In genomic region chr7:66974859-66975258, GRCm38 (mm10) we compare ENCODE assay signal across 19 mouse cellular contexts.
DNase-seq lines count a peak whose midpoint lies in the region; ATAC-seq and TF ChIP-seq lines count a peak whose summit lies in the region.
"Had no signal": no experiment of that assay in that cellular context is flagged by ENCODE, and none has a peak within 500 bp of the region (broad histone marks: within the 10 kb centered on the region; RNA-seq: fewer than 3 reads in every experiment).

No protein-coding gene starts in this region.

- no peak overlapping the region for H3K4me3 ChIP-seq in gastrocnemius, adult 2 months
- H3K4me3 ChIP-seq in stomach, embryonic 16.5 days (replicated peaks; ENCODE audit: low read length): no peak overlapping the region
- no peak overlapping the region for H3K4me3 ChIP-seq in stomach, postnatal 0 days (ENCODE audit: low read depth, low read length)
- no peak overlapping the region for H3K4me3 ChIP-seq in limb, embryonic 15.5 days
- H3K4me3 ChIP-seq: hindbrain, embryonic 15.5 days; limb, embryonic 12.5 days; neural tube, embryonic 12.5 days had no signal

- 0 out of 2 replicates have a peak, but pooled peaks have one; percentile 29 for ATAC-seq in stomach, embryonic 16.5 days (ENCODE audit: insufficient read depth, low FRiP score)
- ATAC-seq in stomach, postnatal 0 days (ENCODE audit: low FRiP score, low TSS enrichment): no peak
- no peak for ATAC-seq in limb, embryonic 15.5 days (ENCODE audit: insufficient number of reproducible peaks, low FRiP score, low TSS enrichment, low read depth)
- ATAC-seq in CD4-positive, CD25-positive, alpha-beta regulatory T cell, adult 4 months: no peak
- ATAC-seq: forebrain, embryonic 16.5 days; intestine, embryonic 16.5 days; liver, postnatal 0 days had no signal

- 0 out of 2 replicates have a peak overlapping the region, but pooled peaks have one; percentile 1 for H3K27ac ChIP-seq in gastrocnemius, adult 2 months
- H3K27ac ChIP-seq in stomach, embryonic 16.5 days (ENCODE audit: low read length): no peak overlapping the region
- no peak overlapping the region for H3K27ac ChIP-seq in stomach, postnatal 0 days (replicated peaks)
- peak overlapping the region; percentile 11; the same call in 1 of the 2 replicates for H3K27ac ChIP-seq in limb, embryonic 15.5 days
- H3K27ac ChIP-seq: hindbrain, embryonic 15.5 days; limb, embryonic 12.5 days; macrophage; neural tube, embryonic 12.5 days had no signal

- no peaks in the 10 kb centered on the region for H3K36me3 ChIP-seq in stomach, embryonic 16.5 days (ENCODE audit: control insufficient read depth, insufficient read depth, low read length)
- no peaks in the 10 kb centered on the region for H3K36me3 ChIP-seq in stomach, postnatal 0 days (ENCODE audit: control insufficient read depth, insufficient read depth, low read length)
- no peaks in the 10 kb centered on the region; the same call in 1 of the 2 replicates for H3K36me3 ChIP-seq in limb, embryonic 15.5 days
- H3K36me3 ChIP-seq: hindbrain, embryonic 15.5 days; neural tube, embryonic 12.5 days had no signal

- no peaks in the 10 kb centered on the region for H3K27me3 ChIP-seq in stomach, embryonic 16.5 days (ENCODE audit: control insufficient read depth, insufficient read depth, low read length)
- no peaks in the 10 kb centered on the region for H3K27me3 ChIP-seq in stomach, postnatal 0 days (ENCODE audit: control insufficient read depth, insufficient read depth, low read length)
- no peaks in the 10 kb centered on the region for H3K27me3 ChIP-seq in limb, embryonic 15.5 days
- H3K27me3 ChIP-seq: hindbrain, embryonic 15.5 days; limb, embryonic 12.5 days; neural tube, embryonic 12.5 days had no signal

- H3K9ac ChIP-seq in stomach, embryonic 16.5 days (ENCODE audit: low read length): no peak overlapping the region
- no peak overlapping the region for H3K9ac ChIP-seq in stomach, postnatal 0 days (ENCODE audit: low read length)
- H3K9ac ChIP-seq in limb, embryonic 15.5 days: no peak overlapping the region
- H3K9ac ChIP-seq: hindbrain, embryonic 15.5 days; limb, embryonic 12.5 days; liver, postnatal 0 days; neural tube, embryonic 12.5 days had no signal

- no peak for TF ChIP-seq EP300 in stomach, postnatal 0 days (optimal IDR thresholded peaks at IDR 0.05)

- TF ChIP-seq CTCF in gastrocnemius, adult 2 months (IDR thresholded peaks at IDR 0.05): no peak
- no peak for TF ChIP-seq CTCF in stomach, postnatal 0 days (IDR thresholded peaks at IDR 0.05; ENCODE audit: low read depth)

- DNase-seq in gastrocnemius, adult 2 months: peak; percentile 36
- no peak for DNase-seq in gastrocnemius, adult 8-10 months (ENCODE audit: low spot score in 2 of 2)
- no peak for DNase-seq in stomach, postnatal 0 days (ENCODE audit: low spot score)
- peak; percentile 48 to 49 for DNase-seq in heart, postnatal 14 days
- no peak for DNase-seq in adrenal gland, postnatal 25 days
- DNase-seq: adrenal gland, adult 8-10 months; cerebellum, adult 18-20 months; kidney, postnatal 14 days; liver, postnatal 0 days had no signal

- H3K4me1 ChIP-seq in stomach, embryonic 16.5 days (ENCODE audit: control insufficient read depth, insufficient read depth, low read length): no peaks in the 10 kb centered on the region
- no peaks in the 10 kb centered on the region for H3K4me1 ChIP-seq in stomach, postnatal 0 days (replicated peaks; ENCODE audit: control insufficient read depth, insufficient read depth)
- peaks cover 16% of the 10 kb centered on the region for H3K4me1 ChIP-seq in limb, embryonic 15.5 days
- H3K4me1 ChIP-seq: hindbrain, embryonic 15.5 days; neural tube, embryonic 12.5 days had no signal

- intact Hi-C loops in gastrocnemius, adult 2 months (cut with DNase I): no loop called here
- intact Hi-C loops in heart, postnatal 14 days (cut with DNase I): loop anchor here (5.0 kb wide), 2 partner anchors 43 to 133 kb away; no protein-coding TSS in a partner anchor

- WGBS in stomach, embryonic 16.5 days: 52% methylated on average over 10 of the region's 10 CpGs
- 51% methylated on average over 10 of the region's 10 CpGs for WGBS in stomach, postnatal 0 days
- 48% methylated on average over 10 of the region's 10 CpGs for WGBS in limb, embryonic 15.5 days

- H3K9me3 ChIP-seq in stomach, embryonic 16.5 days (replicated peaks; ENCODE audit: control insufficient read depth, low read length): no peaks in the 10 kb centered on the region
- H3K9me3 ChIP-seq in stomach, postnatal 0 days (ENCODE audit: control insufficient read depth, low read length): no peaks in the 10 kb centered on the region
- H3K9me3 ChIP-seq in limb, embryonic 15.5 days: no peaks in the 10 kb centered on the region
- H3K9me3 ChIP-seq: hindbrain, embryonic 15.5 days; limb, embryonic 12.5 days; neural tube, embryonic 12.5 days had no signal

- no peak overlapping the region for H3K4me2 ChIP-seq in stomach, embryonic 16.5 days (ENCODE audit: low read depth, low read length)
- H3K4me2 ChIP-seq in stomach, postnatal 0 days (replicated peaks; ENCODE audit: low read depth): no peak overlapping the region
- no peak overlapping the region for H3K4me2 ChIP-seq in limb, embryonic 15.5 days
- H3K4me2 ChIP-seq: hindbrain, embryonic 15.5 days; limb, embryonic 12.5 days; midbrain, embryonic 11.5 days; neural tube, embryonic 12.5 days had no signal

Comparison
In these comparisons a context has a peak if more than half of its experiments do, and no peak if none do; other contexts are left out.
1. DNase-seq: peak in gastrocnemius, adult 2 months (single experiment) and heart, postnatal 14 days (2 of 2); none in gastrocnemius, adult 8-10 months (0 of 2), stomach, postnatal 0 days (single experiment) and adrenal gland, postnatal 25 days (single experiment).
2. H3K27ac ChIP-seq: peak in gastrocnemius, adult 2 months (single experiment) and limb, embryonic 15.5 days (single experiment); none in stomach, embryonic 16.5 days (single experiment) and stomach, postnatal 0 days (single experiment).